Comparison of ENCODE assay signal across 32 mouse cellular contexts in genomic region chr17:25172558-25172957, GRCm38 (mm10). TPM values are rescaled to one million over a fixed set of nuclear protein-coding genes. Genes with fewer than 3 reads are reported as not detected.
A peak's percentile ranks its signal among the peaks of the same experiment; 100 is the strongest.
DNase-seq lines count a peak whose midpoint lies in the region; ATAC-seq lines count a peak whose summit lies in the region.
"Had no signal": no experiment of that assay in that cellular context is flagged by ENCODE, and none has a peak within 500 bp of the region (broad histone marks: within the 10 kb centered on the region; RNA-seq: fewer than 3 reads in every experiment).

No protein-coding gene starts in this region.

- no peak overlapping the region; the same call in 1 of the 2 replicates for H3K9ac ChIP-seq in lung, embryonic 16.5 days (ENCODE audit: low read length)
- H3K9ac ChIP-seq: embryonic facial prominence, embryonic 12.5 days; forebrain, embryonic 12.5 days; hindbrain, embryonic 12.5 days; hindbrain, embryonic 15.5 days had no signal

- no peaks in the 10 kb centered on the region for H3K27me3 ChIP-seq in lung, embryonic 16.5 days (ENCODE audit: control insufficient read depth, insufficient read depth, low read depth, low read length)
- 0 out of 2 replicates have a peak, but pooled peaks cover 11% of the 10 kb centered on the region for H3K27me3 ChIP-seq in heart, embryonic 10.5 days (ENCODE audit: insufficient read depth, poor library complexity, severe bottlenecking)
- H3K27me3 ChIP-seq: embryonic facial prominence, embryonic 12.5 days; hindbrain, embryonic 15.5 days had no signal

- peaks cover 14% of the 10 kb centered on the region; the same call in 1 of the 2 replicates for H3K4me1 ChIP-seq in lung, embryonic 16.5 days (replicated peaks; ENCODE audit: control insufficient read depth, insufficient read depth, low read length)
- peaks cover 16% of the 10 kb centered on the region for H3K4me1 ChIP-seq in heart, embryonic 10.5 days
- H3K4me1 ChIP-seq: embryonic facial prominence, embryonic 12.5 days; forebrain, embryonic 12.5 days; hindbrain, embryonic 12.5 days; hindbrain, embryonic 15.5 days had no signal

- 76% methylated on average over 3 of the region's 3 CpGs for WGBS in lung, embryonic 16.5 days
- 87% methylated on average over 3 of the region's 3 CpGs for WGBS in heart, embryonic 10.5 days

- H3K4me2 ChIP-seq in lung, embryonic 16.5 days (ENCODE audit: low read depth, low read length) = peak overlapping the region; percentile 6; the same call in 1 of the 2 replicates
- H3K4me2 ChIP-seq: embryonic facial prominence, embryonic 12.5 days; forebrain, embryonic 12.5 days; heart, embryonic 11.5 days; hindbrain, embryonic 12.5 days; hindbrain, embryonic 15.5 days had no signal

- peak; percentile 49 to 63 for DNase-seq in lung, adult 18-20 months
- no peak for DNase-seq in lung, postnatal 4 days
- peak; percentile 26 for DNase-seq in lung, postnatal 14 days
- no peak for DNase-seq in adrenal gland, postnatal 14 days
- DNase-seq in heart, embryonic 10.5 days (ENCODE audit: low spot score) = no peak
- DNase-seq in right cerebral cortex, adult 2 months (ENCODE audit: low spot score in 2 of 2) = no peak
- DNase-seq: adrenal gland, adult 8-10 months; adrenal gland, postnatal 36 days; B cell, adult 2 months; cerebellum, adult 18-20 months; cerebellum, adult 9-10 months; cerebellum, postnatal 14 days; gastrocnemius, postnatal 10 days; gastrocnemius, postnatal 36 days; heart, adult 2 months had no signal

- H3K27ac ChIP-seq in lung, embryonic 16.5 days (ENCODE audit: low read length) = peak overlapping the region; percentile 47
- H3K27ac ChIP-seq in heart, embryonic 10.5 days = no peak overlapping the region
- H3K27ac ChIP-seq: embryonic facial prominence, embryonic 12.5 days; forebrain, embryonic 12.5 days; heart, adult 2 months; hindbrain, embryonic 12.5 days; hindbrain, embryonic 15.5 days had no signal

- no peak overlapping the region for H3K4me3 ChIP-seq in lung, embryonic 16.5 days (ENCODE audit: low read length)
- H3K4me3 ChIP-seq in heart, embryonic 10.5 days = no peak overlapping the region
- H3K4me3 ChIP-seq: embryonic facial prominence, embryonic 12.5 days; erythroblast, embryonic 14.5 days; forebrain, embryonic 12.5 days; heart, adult 2 months; hindbrain, embryonic 12.5 days; hindbrain, embryonic 15.5 days had no signal

- ATAC-seq in lung, embryonic 16.5 days (ENCODE audit: low read depth) = no peak
- ATAC-seq: activated CD4-positive, CD25-positive, alpha-beta regulatory T cell, adult 4 months; forebrain, embryonic 16.5 days had no signal

- H3K36me3 ChIP-seq in lung, embryonic 16.5 days (ENCODE audit: control insufficient read depth, insufficient read depth, low read length) = no peaks in the 10 kb centered on the region
- no peaks in the 10 kb centered on the region for H3K36me3 ChIP-seq in heart, embryonic 10.5 days
- H3K36me3 ChIP-seq: embryonic facial prominence, embryonic 12.5 days; forebrain, embryonic 12.5 days; hindbrain, embryonic 12.5 days; hindbrain, embryonic 15.5 days had no signal

- no peaks in the 10 kb centered on the region for H3K9me3 ChIP-seq in lung, embryonic 16.5 days (ENCODE audit: control insufficient read depth, low read length)
- H3K9me3 ChIP-seq in heart, embryonic 10.5 days = no peaks in the 10 kb centered on the region
- H3K9me3 ChIP-seq: embryonic facial prominence, embryonic 12.5 days; forebrain, embryonic 12.5 days; hindbrain, embryonic 12.5 days; hindbrain, embryonic 15.5 days had no signal

RNA-seq across cellular contexts. Expression of gene Gm38655, which starts 2.7 kb away (rescaled TPM):
- polyA plus RNA-seq in lung, embryonic 16.5 days (2015; fragmentation: Nextera tagmentation; extraction: Ambion mirVana) = 11.5 and 13.1 TPM in 2 replicates
- total RNA-seq in adrenal gland, postnatal 14 days (2021) = 0.37 TPM in 1 of 2 replicates, not detected in the other
- polyA plus RNA-seq in heart, embryonic 10.5 days (2016; fragmentation: Nextera tagmentation; extraction: Ambion mirVana) = 0.54 TPM in 1 of 2 replicates, not detected in the other
- total RNA-seq: CH12.LX; gastrocnemius, adult 18-20 months; gastrocnemius, postnatal 10 days; gastrocnemius, postnatal 36 days; granulocyte monocyte progenitor cell, adult 5-6 weeks; heart, adult 2 months; heart, postnatal 25 days; hematopoietic stem cell, adult 5-6 weeks; MEL had no signal
- polyA plus RNA-seq: activated CD4-positive, CD25-positive, alpha-beta regulatory T cell, adult 4 months; embryonic facial prominence, embryonic 12.5 days; erythroblast, embryonic 14.5 days; forebrain, embryonic 12.5 days; forebrain, embryonic 16.5 days; heart, embryonic 14.5 days; heart, postnatal 0 days; hindbrain, embryonic 12.5 days; hindbrain, embryonic 15.5 days had no signal

RNA-seq across cellular contexts. Expression of gene Ccdc154, which starts 10.3 kb away (rescaled TPM):
- polyA plus RNA-seq in lung, embryonic 16.5 days (2015; fragmentation: Nextera tagmentation; extraction: Ambion mirVana) = 0.73 and 1.1 TPM in 2 replicates
- total RNA-seq in adrenal gland, postnatal 14 days (2021) = 0.15 TPM in 1 of 2 replicates, not detected in the other
- not detected in 2 replicates for polyA plus RNA-seq in heart, embryonic 10.5 days (2016; fragmentation: Nextera tagmentation; extraction: Ambion mirVana)
- total RNA-seq: adrenal gland, postnatal 36 days; gastrocnemius, adult 18-20 months; gastrocnemius, postnatal 36 days; heart, adult 2 months; heart, postnatal 25 days; hematopoietic stem cell, adult 5-6 weeks had no signal
- polyA plus RNA-seq: activated CD4-positive, CD25-positive, alpha-beta regulatory T cell, adult 4 months; embryonic facial prominence, embryonic 12.5 days; erythroblast, embryonic 14.5 days; forebrain, embryonic 12.5 days; forebrain, embryonic 16.5 days; heart, embryonic 11.5 days; heart, embryonic 14.5 days; heart, postnatal 0 days; hindbrain, embryonic 12.5 days; hindbrain, embryonic 15.5 days had no signal

RNA-seq across cellular contexts. Expression of gene BC003965, which starts 11.8 kb away (rescaled TPM):
- polyA plus RNA-seq in lung, embryonic 16.5 days (2015; fragmentation: Nextera tagmentation; extraction: Ambion mirVana) = 28.9 and 30.9 TPM in 2 replicates
- total RNA-seq in adrenal gland, postnatal 14 days (2021) = 20.2 and 21.2 TPM in 2 replicates
- 27.3 and 34.6 TPM in 2 replicates for polyA plus RNA-seq in heart, embryonic 10.5 days (2016; fragmentation: Nextera tagmentation; extraction: Ambion mirVana)

RNA-seq across cellular contexts. Expression of gene Unkl, which starts 15.6 kb away (rescaled TPM):
- 10.7 and 10.8 TPM in 2 replicates for polyA plus RNA-seq in lung, embryonic 16.5 days (2015; fragmentation: Nextera tagmentation; extraction: Ambion mirVana)
- total RNA-seq in adrenal gland, postnatal 14 days (2021) = 15.9 and 17.8 TPM in 2 replicates
- polyA plus RNA-seq in heart, embryonic 10.5 days (2016; fragmentation: Nextera tagmentation; extraction: Ambion mirVana) = 6.5 and 7.4 TPM in 2 replicates

RNA-seq across cellular contexts. Expression of gene Clcn7, which starts 39.4 kb away (rescaled TPM):
- 22.1 and 22.5 TPM in 2 replicates for polyA plus RNA-seq in lung, embryonic 16.5 days (2015; fragmentation: Nextera tagmentation; extraction: Ambion mirVana)
- total RNA-seq in adrenal gland, postnatal 14 days (2021) = 33.3 and 35.2 TPM in 2 replicates
- polyA plus RNA-seq in heart, embryonic 10.5 days (2016; fragmentation: Nextera tagmentation; extraction: Ambion mirVana) = 20.5 and 21.7 TPM in 2 replicates

Comparison
In these comparisons a context has a peak if more than half of its experiments do, and no peak if none do; other contexts are left out.
1. DNase-seq: peak in lung, adult 18-20 months (2 of 2) and lung, postnatal 14 days (single experiment); none in lung, postnatal 4 days (0 of 2), adrenal gland, postnatal 14 days (single experiment), heart, embryonic 10.5 days (single experiment) and right cerebral cortex, adult 2 months (0 of 2).